Mouse (Mus musculus) NIH3T3 (cell line): ENCODE data around the gene Rps27.

Experiments used
- DNase-seq: peaks from one replicate; pipeline ENCODE4 v3.0.0-alpha.2; 2012; ENCODE audit warnings: low read depth

The Rps27 gene

GRCm38 (mm10) chr3:90183581-90183980 is 29.9 kb downstream of the Rps27 start:
- DNase-seq = peak; percentile 40

GRCm38 (mm10) chr3:90179566-90179965 is 33.9 kb downstream of the Rps27 start:
- no peak for DNase-seq
